Mouse (Mus musculus): ENCODE data around the gene Dgcr2. TPM values are rescaled to one million over a fixed set of nuclear protein-coding genes. Genes with fewer than 3 reads are reported as not detected.

Dgcr2 gene
- polyA plus RNA-seq, 1 experiment from 2014 or later, result 68.8 TPM

GRCm38 (mm10) chr16:17922163-17922538 lies 23.8 kb upstream of the Dgcr2 start:
- Histone ChIP-seq H3K4me2 (ENCODE audit: low read depth, low read length) (peak overlapping the region; percentile 94), H3K9me3 (replicated peaks; ENCODE audit: control insufficient read depth, low read length) (no peaks in the 10 kb centered on the region), H3K4me1 (ENCODE audit: control insufficient read depth, insufficient read depth, low read length) (no peaks in the 10 kb centered on the region; the same call in 1 of the 2 replicates), H3K27me3 (ENCODE audit: control insufficient read depth, insufficient read depth, low read length) (peaks cover 5% of the 10 kb centered on the region; the same call in 1 of the 2 replicates), H3K9ac (replicated peaks; ENCODE audit: low read length) (peak overlapping the region; percentile 89), H3K36me3 (replicated peaks; ENCODE audit: control insufficient read depth, insufficient read depth, low read depth, low read length) (peaks cover 3% of the 10 kb centered on the region; the same call in 1 of the 2 replicates), H3K4me3 (ENCODE audit: low read depth, low read length) (peak overlapping the region; percentile 81), H3K27ac (replicated peaks; ENCODE audit: low read depth, low read length) (no peak overlapping the region; the same call in 1 of the 2 replicates)
- ATAC-seq (replicated peaks; ENCODE audit: insufficient number of reproducible peaks, low FRiP score, low TSS enrichment, low read depth) (peak; percentile 14; the same call in 1 of the 2 replicates), DNase-seq (ENCODE audit: low spot score) (no peak)
- whole genome bisulfite sequencing, result under 1% methylated on average over 14 of the region's 14 CpGs

DNA sequence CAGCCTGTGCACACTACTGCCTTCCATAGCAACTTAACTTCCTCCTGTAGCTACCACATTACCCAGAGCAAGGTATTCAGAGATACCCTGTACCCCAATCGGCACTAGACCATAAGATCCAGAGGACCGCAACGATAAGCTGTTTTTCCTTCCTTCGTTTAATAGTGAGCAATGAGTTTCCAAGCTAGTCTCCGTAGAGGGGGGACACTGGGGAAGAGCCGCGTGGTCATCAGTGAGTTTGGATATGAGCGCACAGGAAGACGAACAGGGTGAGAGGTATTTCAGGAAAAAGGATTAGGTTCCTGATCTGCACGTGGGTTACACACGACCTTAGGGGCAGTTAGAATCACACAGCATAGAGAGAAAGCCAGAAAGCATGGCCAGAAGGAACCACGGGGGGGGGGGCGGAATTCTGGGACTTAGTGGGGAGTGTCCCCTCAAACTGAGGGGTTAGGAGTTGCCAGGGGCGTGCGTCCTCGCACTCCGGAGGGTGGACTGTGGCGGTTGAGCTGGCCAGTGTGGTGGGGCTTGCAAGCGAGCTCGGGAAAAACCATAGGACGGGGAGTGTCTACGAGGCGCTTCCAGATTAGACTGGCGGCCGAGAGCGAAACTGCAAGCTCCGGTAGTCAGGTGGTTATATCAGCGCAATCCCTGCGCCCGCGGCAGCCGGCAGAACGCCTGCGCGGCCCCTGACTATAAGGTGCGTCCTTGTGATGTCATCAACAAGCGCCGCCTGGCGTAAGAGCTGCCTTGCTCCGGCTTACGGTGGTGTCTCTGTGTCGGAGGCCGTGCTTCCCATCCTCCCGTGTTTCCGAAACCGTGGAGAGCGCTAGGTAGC lies 23.2 kb upstream of the Dgcr2 start:
- ATAC-seq (replicated peaks; ENCODE audit: insufficient number of reproducible peaks, low FRiP score, low TSS enrichment, low read depth), result peak; percentile 94
- peak overlapping the region; percentile 53 for H3K27ac ChIP-seq (replicated peaks; ENCODE audit: low read depth, low read length)
- WGBS, result 2% methylated on average over 47 of the region's 47 CpGs

DNA sequence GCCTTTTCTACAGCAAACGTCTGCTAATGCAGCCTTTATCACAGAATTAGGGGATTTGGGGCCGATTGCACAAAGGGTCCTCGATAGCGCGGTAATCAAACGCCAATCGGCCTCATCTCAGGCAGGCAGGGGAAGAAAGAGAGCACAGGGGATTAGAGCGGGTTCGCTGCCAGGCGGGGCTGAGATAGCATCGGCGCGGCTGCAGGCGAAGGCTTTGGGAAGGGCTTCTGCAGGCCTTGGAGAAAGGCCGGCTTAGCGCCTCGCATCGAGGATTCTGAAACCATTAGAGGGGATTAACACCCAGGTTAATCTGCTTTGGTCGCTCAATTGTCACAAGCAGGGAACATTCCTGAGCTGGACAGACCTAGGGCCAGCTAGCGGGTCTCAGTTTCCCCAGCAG lies 22.2 kb upstream of the Dgcr2 start:
- H3K4me2 ChIP-seq (ENCODE audit: low read depth, low read length), result no peak overlapping the region
- DNase-seq (ENCODE audit: low spot score) (no peak), ATAC-seq (replicated peaks; ENCODE audit: insufficient number of reproducible peaks, low FRiP score, low TSS enrichment, low read depth) (no peak)
- peaks cover 3% of the 10 kb centered on the region; the same call in 1 of the 2 replicates for H3K36me3 ChIP-seq (replicated peaks; ENCODE audit: control insufficient read depth, insufficient read depth, low read depth, low read length)
- H3K27me3 ChIP-seq (ENCODE audit: control insufficient read depth, insufficient read depth, low read length), result peaks cover 14% of the 10 kb centered on the region
- peak overlapping the region; percentile 60 for H3K9ac ChIP-seq (replicated peaks; ENCODE audit: low read length)
- no peaks in the 10 kb centered on the region for H3K9me3 ChIP-seq (replicated peaks; ENCODE audit: control insufficient read depth, low read length)
- no peak overlapping the region for H3K27ac ChIP-seq (replicated peaks; ENCODE audit: low read depth, low read length)
- WGBS, result 6% methylated on average over 20 of the region's 20 CpGs
- no peak overlapping the region for H3K4me3 ChIP-seq (ENCODE audit: low read depth, low read length)
- no peaks in the 10 kb centered on the region; the same call in 1 of the 2 replicates for H3K4me1 ChIP-seq (ENCODE audit: control insufficient read depth, insufficient read depth, low read length)

More for the DNA sequence above, 23.2 kb upstream of the Dgcr2 start:
- peak overlapping the region; percentile 94 for H3K4me2 ChIP-seq (ENCODE audit: low read depth, low read length)
- peaks cover 7% of the 10 kb centered on the region; the same call in 1 of the 2 replicates for H3K27me3 ChIP-seq (ENCODE audit: control insufficient read depth, insufficient read depth, low read length)
- no peaks in the 10 kb centered on the region; the same call in 1 of the 2 replicates for H3K4me1 ChIP-seq (ENCODE audit: control insufficient read depth, insufficient read depth, low read length)
- H3K4me3 ChIP-seq (ENCODE audit: low read depth, low read length), result peak overlapping the region; percentile 81
- H3K9ac ChIP-seq (replicated peaks; ENCODE audit: low read length), result peak overlapping the region; percentile 89
- H3K9me3 ChIP-seq (replicated peaks; ENCODE audit: control insufficient read depth, low read length), result no peaks in the 10 kb centered on the region
- H3K36me3 ChIP-seq (replicated peaks; ENCODE audit: control insufficient read depth, insufficient read depth, low read depth, low read length), result peaks cover 3% of the 10 kb centered on the region; the same call in 1 of the 2 replicates
- DNase-seq (ENCODE audit: low spot score), result peak; percentile 99

- DNase-seq (ENCODE audit: low spot score) (peak; percentile 39), ATAC-seq (replicated peaks; ENCODE audit: insufficient number of reproducible peaks, low FRiP score, low TSS enrichment, low read depth) (no peak)
- WGBS, result under 1% methylated on average over 100 of the region's 106 CpGs
- Histone ChIP-seq H3K4me2 (ENCODE audit: low read depth, low read length) (peak within 1 kb of the TSS; percentile 61), H3K27ac (replicated peaks; ENCODE audit: low read depth, low read length) (no peak within 1 kb of the TSS), H3K9me3 (replicated peaks; ENCODE audit: control insufficient read depth, low read length) (no peaks in the 10 kb centered on the region), H3K4me3 (ENCODE audit: low read depth, low read length) (peak within 1 kb of the TSS; percentile 32), H3K9ac (replicated peaks; ENCODE audit: low read length) (peak within 1 kb of the TSS; percentile 39; the same call in 1 of the 2 replicates), H3K27me3 (ENCODE audit: control insufficient read depth, insufficient read depth, low read length) (peaks cover 45% of the 10 kb centered on the region), H3K36me3 (replicated peaks; ENCODE audit: control insufficient read depth, insufficient read depth, low read depth, low read length) (no peaks in the 10 kb centered on the region), H3K4me1 (ENCODE audit: control insufficient read depth, insufficient read depth, low read length) (no peaks in the 10 kb centered on the region; the same call in none of the 2 replicates)
These were observed 16.2 kb upstream of the Dgcr2 start, which contains the start of gene Gsc2 for GRCm38 (mm10) chr16:17914307-17915249. Gsc2 (minus strand) TSS chr16:17915059.

DNA sequence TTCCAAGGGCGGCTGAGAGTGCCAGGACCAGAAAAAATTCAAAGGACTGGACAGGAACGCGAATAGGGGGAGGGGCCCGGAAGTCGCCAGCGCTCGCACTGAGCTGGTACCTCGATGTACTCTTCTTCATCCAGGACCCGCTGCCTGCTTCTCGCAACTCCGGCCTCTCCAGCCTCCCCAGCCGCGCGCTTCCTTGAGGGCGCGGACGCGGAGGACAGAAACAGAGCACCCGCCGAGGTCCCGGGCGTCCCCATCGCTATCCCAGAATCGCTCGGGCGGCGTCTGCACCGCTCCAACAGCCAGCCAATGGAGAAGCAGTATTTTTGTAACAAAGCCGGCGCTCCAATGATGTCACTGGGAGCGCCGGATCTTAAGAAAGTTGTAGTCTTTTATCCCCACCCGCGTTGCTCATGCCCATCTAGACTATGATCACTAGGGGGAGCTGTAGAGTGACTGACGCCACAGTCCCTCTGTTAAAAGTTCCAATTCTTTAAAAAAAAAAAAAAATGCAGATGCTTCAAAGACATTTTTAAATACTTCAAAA lies 12.8 kb upstream of the Dgcr2 start, which contains the start of gene Ess2:
Gene Ess2 (minus strand): TSS at position 297 of the 544 bp plus-strand sequence.
- no peaks in the 10 kb centered on the region; the same call in none of the 2 replicates for H3K4me1 ChIP-seq (ENCODE audit: control insufficient read depth, insufficient read depth, low read length)
- H3K27me3 ChIP-seq (ENCODE audit: control insufficient read depth, insufficient read depth, low read length), result peaks cover 41% of the 10 kb centered on the region
- DNase-seq (ENCODE audit: low spot score) (peak; percentile 99), ATAC-seq (replicated peaks; ENCODE audit: insufficient number of reproducible peaks, low FRiP score, low TSS enrichment, low read depth) (peak; percentile 85)
- WGBS, result 0% methylated on average over 35 of the region's 35 CpGs
- no peak within 1 kb of the TSS for H3K27ac ChIP-seq (replicated peaks; ENCODE audit: low read depth, low read length)
- no peaks in the 10 kb centered on the region for H3K9me3 ChIP-seq (replicated peaks; ENCODE audit: control insufficient read depth, low read length)
- H3K9ac ChIP-seq (replicated peaks; ENCODE audit: low read length), result peak within 1 kb of the TSS; percentile 72
- H3K36me3 ChIP-seq (replicated peaks; ENCODE audit: control insufficient read depth, insufficient read depth, low read depth, low read length), result peaks cover 11% of the 10 kb centered on the region
- peak within 1 kb of the TSS; percentile 68 for H3K4me3 ChIP-seq (ENCODE audit: low read depth, low read length)
- H3K4me2 ChIP-seq (ENCODE audit: low read depth, low read length), result peak within 1 kb of the TSS; percentile 83

DNA sequence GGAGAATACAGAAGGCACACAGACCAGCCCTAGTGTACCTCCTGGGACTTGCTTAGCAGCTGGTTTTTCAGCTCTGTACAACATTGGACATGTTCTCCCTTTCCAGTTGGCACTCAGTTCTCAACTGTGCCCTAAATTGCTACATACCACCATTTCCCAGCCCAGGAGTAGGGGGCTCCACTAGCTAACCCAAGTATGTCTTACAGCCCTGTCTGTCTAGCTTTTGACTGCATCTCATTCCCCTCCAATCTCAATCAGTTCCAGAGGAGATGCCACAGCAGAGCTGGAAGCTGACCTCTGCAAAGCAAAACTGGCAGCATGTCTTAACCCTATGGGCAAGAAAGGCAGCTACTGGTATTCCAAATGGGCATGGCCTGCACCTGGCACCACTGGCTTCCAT lies 2.3 kb downstream of the Dgcr2 start:
- no peak overlapping the region for H3K4me2 ChIP-seq (ENCODE audit: low read depth, low read length)
- no peaks in the 10 kb centered on the region for H3K27me3 ChIP-seq (ENCODE audit: control insufficient read depth, insufficient read depth, low read length)
- no peak overlapping the region for H3K4me3 ChIP-seq (ENCODE audit: low read depth, low read length)
- ATAC-seq (replicated peaks; ENCODE audit: insufficient number of reproducible peaks, low FRiP score, low TSS enrichment, low read depth), result no peak
- H3K9ac ChIP-seq (replicated peaks; ENCODE audit: low read length), result no peak overlapping the region
- H3K9me3 ChIP-seq (replicated peaks; ENCODE audit: control insufficient read depth, low read length), result no peaks in the 10 kb centered on the region
- DNase-seq (ENCODE audit: low spot score), result no peak
- H3K4me1 ChIP-seq (ENCODE audit: control insufficient read depth, insufficient read depth, low read length), result no peaks in the 10 kb centered on the region
- no peak overlapping the region for H3K27ac ChIP-seq (replicated peaks; ENCODE audit: low read depth, low read length)
- H3K36me3 ChIP-seq (replicated peaks; ENCODE audit: control insufficient read depth, insufficient read depth, low read depth, low read length), result peaks cover 3% of the 10 kb centered on the region; the same call in 1 of the 2 replicates

- Histone ChIP-seq H3K36me3 (replicated peaks; ENCODE audit: control insufficient read depth, insufficient read depth, low read depth, low read length) (no peaks in the 10 kb centered on the region), H3K4me2 (ENCODE audit: low read depth, low read length) (no peak within 1 kb of the TSS), H3K4me3 (ENCODE audit: low read depth, low read length) (no peak within 1 kb of the TSS), H3K27me3 (ENCODE audit: control insufficient read depth, insufficient read depth, low read length) (no peaks in the 10 kb centered on the region), H3K9me3 (replicated peaks; ENCODE audit: control insufficient read depth, low read length) (no peaks in the 10 kb centered on the region), H3K27ac (replicated peaks; ENCODE audit: low read depth, low read length) (no peak within 1 kb of the TSS), H3K9ac (replicated peaks; ENCODE audit: low read length) (no peak within 1 kb of the TSS), H3K4me1 (ENCODE audit: control insufficient read depth, insufficient read depth, low read length) (peaks cover 3% of the 10 kb centered on the region; the same call in 1 of the 2 replicates)
- DNase-seq (ENCODE audit: low spot score) (no peak), ATAC-seq (replicated peaks; ENCODE audit: insufficient number of reproducible peaks, low FRiP score, low TSS enrichment, low read depth) (no peak)
- 79% methylated on average over 2 of the region's 2 CpGs for WGBS
These were observed 4.4 kb downstream of the Dgcr2 start, which contains the start of gene Tssk1 for GRCm38 (mm10) chr16:17893923-17894322. Tssk1 (plus strand) TSS chr16:17894223.
